ENCODE assay signal across 10 mouse cellular contexts in the genomic region with DNA sequence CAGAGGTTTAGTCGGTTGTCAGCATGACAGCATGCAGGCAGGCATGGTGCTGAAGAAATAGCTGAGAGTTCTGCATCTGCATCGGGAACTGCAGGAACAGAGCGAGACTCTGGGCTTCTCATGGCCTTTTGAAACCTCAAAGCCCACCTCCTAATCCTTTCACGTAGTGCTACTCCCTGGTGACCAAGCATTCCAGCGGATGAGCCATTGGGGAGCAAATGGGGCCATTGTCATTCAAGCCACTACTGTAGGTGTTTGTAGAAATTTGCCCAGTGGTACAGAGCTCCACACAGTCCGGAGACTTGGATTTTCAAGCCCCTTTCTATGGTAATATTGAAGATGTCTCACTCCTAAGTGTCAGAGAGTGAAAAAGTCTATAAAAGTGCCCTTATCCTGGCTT. TPM values are rescaled to one million over a fixed set of nuclear protein-coding genes. Genes with fewer than 3 reads are reported as not detected.
A peak's percentile ranks its signal among the peaks of the same experiment; 100 is the strongest.
DNase-seq lines count a peak whose midpoint lies in the region; ATAC-seq lines count a peak whose summit lies in the region.
"Had no signal": no experiment of that assay in that cellular context is flagged by ENCODE, and none has a peak within 500 bp of the region (broad histone marks: within the 10 kb centered on the region; RNA-seq: fewer than 3 reads in every experiment).

No protein-coding gene starts in this region.

- H3K9ac ChIP-seq in kidney, embryonic 14.5 days (ENCODE audit: low read depth, low read length) = 0 out of 2 replicates have a peak overlapping the region, but pooled peaks have one; percentile 7
- no peak overlapping the region; the same call in 1 of the 2 replicates for H3K9ac ChIP-seq in intestine, embryonic 14.5 days (ENCODE audit: low read length)
- H3K9ac ChIP-seq in midbrain, embryonic 15.5 days = 0 out of 2 replicates have a peak overlapping the region, but pooled peaks have one; percentile 66

- no peak overlapping the region for H3K27ac ChIP-seq in kidney, embryonic 14.5 days (ENCODE audit: low read depth, low read length)
- no peak overlapping the region for H3K27ac ChIP-seq in embryonic facial prominence, embryonic 10.5 days (replicated peaks)
- no peak overlapping the region for H3K27ac ChIP-seq in intestine, embryonic 14.5 days (ENCODE audit: low read depth)
- H3K27ac ChIP-seq in midbrain, embryonic 15.5 days = no peak overlapping the region

- no peaks in the 10 kb centered on the region for H3K9me3 ChIP-seq in kidney, embryonic 14.5 days (ENCODE audit: control insufficient read depth, low read length)
- no peaks in the 10 kb centered on the region for H3K9me3 ChIP-seq in embryonic facial prominence, embryonic 10.5 days
- no peaks in the 10 kb centered on the region for H3K9me3 ChIP-seq in intestine, embryonic 14.5 days (ENCODE audit: control insufficient read depth, low read length)
- no peaks in the 10 kb centered on the region for H3K9me3 ChIP-seq in midbrain, embryonic 15.5 days
- H3K9me3 ChIP-seq: megakaryocyte, embryonic 14.5 days had no signal

- H3K36me3 ChIP-seq in kidney, embryonic 14.5 days (ENCODE audit: control insufficient read depth, insufficient read depth, low read length) = peaks cover 46% of the 10 kb centered on the region
- H3K36me3 ChIP-seq in embryonic facial prominence, embryonic 10.5 days (replicated peaks) = peaks cover 53% of the 10 kb centered on the region
- peaks cover 45% of the 10 kb centered on the region for H3K36me3 ChIP-seq in intestine, embryonic 14.5 days (ENCODE audit: control insufficient read depth, insufficient read depth, low read length)
- peaks cover 33% of the 10 kb centered on the region for H3K36me3 ChIP-seq in midbrain, embryonic 15.5 days (replicated peaks)

- H3K4me1 ChIP-seq in kidney, embryonic 14.5 days (ENCODE audit: control insufficient read depth, insufficient read depth, low read length) = peaks cover 12% of the 10 kb centered on the region; the same call in 1 of the 2 replicates
- peaks cover 17% of the 10 kb centered on the region for H3K4me1 ChIP-seq in embryonic facial prominence, embryonic 10.5 days
- peaks cover 11% of the 10 kb centered on the region for H3K4me1 ChIP-seq in intestine, embryonic 14.5 days (replicated peaks; ENCODE audit: control insufficient read depth, insufficient read depth, low read length)
- H3K4me1 ChIP-seq in midbrain, embryonic 15.5 days = peaks cover 17% of the 10 kb centered on the region

- H3K27me3 ChIP-seq in kidney, embryonic 14.5 days (ENCODE audit: control insufficient read depth, insufficient read depth, low read length) = no peaks in the 10 kb centered on the region
- H3K27me3 ChIP-seq in embryonic facial prominence, embryonic 10.5 days (replicated peaks; ENCODE audit: low read depth, poor library complexity, severe bottlenecking) = no peaks in the 10 kb centered on the region
- no peaks in the 10 kb centered on the region for H3K27me3 ChIP-seq in intestine, embryonic 14.5 days (replicated peaks; ENCODE audit: control insufficient read depth, insufficient read depth, low read length)
- no peaks in the 10 kb centered on the region for H3K27me3 ChIP-seq in midbrain, embryonic 15.5 days (replicated peaks)

- DNase-seq in kidney, adult 18-20 months = no peak
- no peak for DNase-seq in embryonic facial prominence, embryonic 10.5 days (ENCODE audit: low spot score)
- no peak for DNase-seq in intestine, embryonic 14.5 days (ENCODE audit: low spot score)
- DNase-seq in cerebellum, postnatal 14 days = no peak
- no peak for DNase-seq in MN1 (ENCODE audit: low spot score)
- DNase-seq in embryo, embryonic 9.5 days (ENCODE audit: extremely low spot score) = no peak
- DNase-seq: kidney, adult 9 months had no signal

- peak overlapping the region; percentile 84; the same call in 1 of the 2 replicates for H3K4me3 ChIP-seq in kidney, embryonic 14.5 days (ENCODE audit: low read length)
- H3K4me3 ChIP-seq in embryonic facial prominence, embryonic 10.5 days = peak overlapping the region; percentile 85
- H3K4me3 ChIP-seq in intestine, embryonic 14.5 days (ENCODE audit: low read depth, low read length) = no peak overlapping the region
- H3K4me3 ChIP-seq in midbrain, embryonic 15.5 days = peak overlapping the region; percentile 67

- WGBS in kidney, embryonic 14.5 days = 75% methylated on average over 6 of the region's 6 CpGs
- WGBS in embryonic facial prominence, embryonic 10.5 days = 58% methylated on average over 6 of the region's 6 CpGs
- 63% methylated on average over 6 of the region's 6 CpGs for WGBS in intestine, embryonic 14.5 days
- WGBS in midbrain, embryonic 15.5 days = 45% methylated on average over 6 of the region's 6 CpGs

- H3K4me2 ChIP-seq in kidney, embryonic 14.5 days (replicated peaks; ENCODE audit: low read depth, low read length) = peak overlapping the region; percentile 87; the same call in 1 of the 2 replicates
- H3K4me2 ChIP-seq in intestine, embryonic 14.5 days (ENCODE audit: low read length) = peak overlapping the region; percentile 58
- peak overlapping the region; percentile 82 for H3K4me2 ChIP-seq in midbrain, embryonic 15.5 days

- ATAC-seq in kidney, embryonic 14.5 days (ENCODE audit: low FRiP score, low TSS enrichment) = no peak
- no peak for ATAC-seq in intestine, embryonic 14.5 days (replicated peaks; ENCODE audit: low FRiP score, low TSS enrichment, low read depth)
- no peak for ATAC-seq in midbrain, embryonic 15.5 days (replicated peaks)

RNA-seq across cellular contexts. Expression of gene Mettl17, which starts 1.4 kb away (rescaled TPM):
- 42.3 and 56.6 TPM in 2 replicates for polyA plus RNA-seq in kidney, embryonic 14.5 days (2014; fragmentation: Nextera tagmentation; extraction: Ambion mirVana)
- polyA plus RNA-seq in embryonic facial prominence, embryonic 10.5 days (2016; fragmentation: Nextera tagmentation; extraction: Ambion mirVana) = 52.4 and 53.0 TPM in 2 replicates
- polyA plus RNA-seq in intestine, embryonic 14.5 days (2014; fragmentation: Nextera tagmentation; extraction: Ambion mirVana) = 54.9 and 67.0 TPM in 2 replicates
- 99.3 and 100 TPM in 2 replicates for polyA plus RNA-seq in midbrain, embryonic 15.5 days (2015; fragmentation: Nextera tagmentation; extraction: Ambion mirVana)

RNA-seq across cellular contexts. Expression of gene Slc39a2, which starts 6.6 kb away (rescaled TPM):
- polyA plus RNA-seq in kidney, embryonic 14.5 days (2014; fragmentation: Nextera tagmentation; extraction: Ambion mirVana) = 0.18 and 0.33 TPM in 2 replicates
- polyA plus RNA-seq in embryonic facial prominence, embryonic 10.5 days (2016; fragmentation: Nextera tagmentation; extraction: Ambion mirVana) = 0.60 and 0.62 TPM in 2 replicates
- 0.71 and 0.99 TPM in 2 replicates for polyA plus RNA-seq in intestine, embryonic 14.5 days (2014; fragmentation: Nextera tagmentation; extraction: Ambion mirVana)
- 2.4 and 3.0 TPM in 2 replicates for polyA plus RNA-seq in midbrain, embryonic 15.5 days (2015; fragmentation: Nextera tagmentation; extraction: Ambion mirVana)

RNA-seq across cellular contexts. Expression of gene Ndrg2, which starts 27.9 kb away (rescaled TPM):
- 13.0 and 13.7 TPM in 2 replicates for polyA plus RNA-seq in kidney, embryonic 14.5 days (2014; fragmentation: Nextera tagmentation; extraction: Ambion mirVana)
- polyA plus RNA-seq in embryonic facial prominence, embryonic 10.5 days (2016; fragmentation: Nextera tagmentation; extraction: Ambion mirVana) = 15.4 and 16.6 TPM in 2 replicates
- 36.4 and 39.2 TPM in 2 replicates for polyA plus RNA-seq in intestine, embryonic 14.5 days (2014; fragmentation: Nextera tagmentation; extraction: Ambion mirVana)
- polyA plus RNA-seq in midbrain, embryonic 15.5 days (2015; fragmentation: Nextera tagmentation; extraction: Ambion mirVana) = 170 and 196 TPM in 2 replicates

RNA-seq across cellular contexts. Expression of gene Tppp2, which starts 32.2 kb away (rescaled TPM):
- polyA plus RNA-seq in kidney, embryonic 14.5 days (2014; fragmentation: Nextera tagmentation; extraction: Ambion mirVana) = not detected in 2 replicates
- polyA plus RNA-seq in embryonic facial prominence, embryonic 10.5 days (2016; fragmentation: Nextera tagmentation; extraction: Ambion mirVana) = not detected in 2 replicates
- polyA plus RNA-seq in intestine, embryonic 14.5 days (2014; fragmentation: Nextera tagmentation; extraction: Ambion mirVana) = 0.31 TPM in 1 of 2 replicates, not detected in the other
- polyA plus RNA-seq in midbrain, embryonic 15.5 days (2015; fragmentation: Nextera tagmentation; extraction: Ambion mirVana) = not detected in 2 replicates

RNA-seq across cellular contexts. Expression of gene Ear6, which starts 32.6 kb away (rescaled TPM):
- not detected in 2 replicates for polyA plus RNA-seq in kidney, embryonic 14.5 days (2014; fragmentation: Nextera tagmentation; extraction: Ambion mirVana)
- polyA plus RNA-seq in embryonic facial prominence, embryonic 10.5 days (2016; fragmentation: Nextera tagmentation; extraction: Ambion mirVana) = not detected in 2 replicates
- not detected in 2 replicates for polyA plus RNA-seq in intestine, embryonic 14.5 days (2014; fragmentation: Nextera tagmentation; extraction: Ambion mirVana)
- polyA plus RNA-seq in midbrain, embryonic 15.5 days (2015; fragmentation: Nextera tagmentation; extraction: Ambion mirVana) = not detected in 2 replicates
